Comparison of ENCODE assay signal across 7 mouse cellular contexts in genomic region chr1:36368112-36368968, GRCm38 (mm10). TPM values are rescaled to one million over a fixed set of nuclear protein-coding genes. Genes with fewer than 3 reads are reported as not detected.
DNase-seq lines count a peak whose midpoint lies in the region; ATAC-seq and TF ChIP-seq lines count a peak whose summit lies in the region.

No protein-coding gene starts in this region.

- no peaks in the 10 kb centered on the region for H3K27me3 ChIP-seq in embryonic facial prominence, embryonic 11.5 days (ENCODE audit: control insufficient read depth, insufficient read depth, low read length)
- no peaks in the 10 kb centered on the region for H3K27me3 ChIP-seq in heart, embryonic 12.5 days (replicated peaks)
- H3K27me3 ChIP-seq in kidney, embryonic 14.5 days (ENCODE audit: control insufficient read depth, insufficient read depth, low read length): no peaks in the 10 kb centered on the region
- no peaks in the 10 kb centered on the region for H3K27me3 ChIP-seq in neural tube, embryonic 15.5 days (replicated peaks)

- H3K4me2 ChIP-seq in embryonic facial prominence, embryonic 11.5 days (ENCODE audit: low read depth, low read length): peak overlapping the region; percentile 68
- peak overlapping the region; percentile 86 for H3K4me2 ChIP-seq in heart, embryonic 12.5 days
- peak overlapping the region; percentile 67 for H3K4me2 ChIP-seq in kidney, embryonic 14.5 days (replicated peaks; ENCODE audit: low read depth, low read length)
- H3K4me2 ChIP-seq in neural tube, embryonic 15.5 days: peak overlapping the region; percentile 64

- H3K36me3 ChIP-seq in embryonic facial prominence, embryonic 11.5 days (replicated peaks; ENCODE audit: control insufficient read depth, insufficient read depth, low read depth, low read length): peaks cover 11% of the 10 kb centered on the region
- peaks cover 26% of the 10 kb centered on the region for H3K36me3 ChIP-seq in heart, embryonic 12.5 days
- peaks cover 21% of the 10 kb centered on the region for H3K36me3 ChIP-seq in kidney, embryonic 14.5 days (ENCODE audit: control insufficient read depth, insufficient read depth, low read length)
- H3K36me3 ChIP-seq in neural tube, embryonic 15.5 days: peaks cover 10% of the 10 kb centered on the region

- ATAC-seq in embryonic facial prominence, embryonic 11.5 days (replicated peaks; ENCODE audit: insufficient number of reproducible peaks, low FRiP score, low TSS enrichment, low read depth): peak; percentile 82
- ATAC-seq in heart, embryonic 12.5 days (ENCODE audit: insufficient number of reproducible peaks, low FRiP score): peak; percentile 90
- peak; percentile 87 for ATAC-seq in kidney, embryonic 14.5 days (ENCODE audit: low FRiP score, low TSS enrichment)
- peak; percentile 72 for ATAC-seq in neural tube, embryonic 15.5 days (ENCODE audit: low FRiP score)

- H3K4me1 ChIP-seq in embryonic facial prominence, embryonic 11.5 days (ENCODE audit: control insufficient read depth, insufficient read depth, low read length): 0 out of 2 replicates have a peak, but pooled peaks cover 4% of the 10 kb centered on the region
- H3K4me1 ChIP-seq in heart, embryonic 12.5 days (replicated peaks): peaks cover 15% of the 10 kb centered on the region
- peaks cover 5% of the 10 kb centered on the region for H3K4me1 ChIP-seq in kidney, embryonic 14.5 days (ENCODE audit: control insufficient read depth, insufficient read depth, low read length)
- peaks cover 11% of the 10 kb centered on the region for H3K4me1 ChIP-seq in lung, adult 2 months (ENCODE audit: control insufficient read depth, insufficient read depth, low read length)
- peaks cover 18% of the 10 kb centered on the region for H3K4me1 ChIP-seq in neural tube, embryonic 15.5 days

- H3K4me3 ChIP-seq in embryonic facial prominence, embryonic 11.5 days (ENCODE audit: low read depth, low read length): peak overlapping the region; percentile 94
- peak overlapping the region; percentile 77 for H3K4me3 ChIP-seq in heart, embryonic 12.5 days
- H3K4me3 ChIP-seq in kidney, embryonic 14.5 days (ENCODE audit: low read length): peak overlapping the region; percentile 93
- H3K4me3 ChIP-seq in lung, adult 2 months (replicated peaks; ENCODE audit: extremely low read depth, low read depth, low read length): peak overlapping the region; percentile 73
- peak overlapping the region; percentile 80 for H3K4me3 ChIP-seq in neural tube, embryonic 15.5 days (replicated peaks)

- 5% methylated on average over 49 of the region's 55 CpGs for WGBS in embryonic facial prominence, embryonic 11.5 days
- 4% methylated on average over 53 of the region's 55 CpGs for WGBS in heart, embryonic 12.5 days
- WGBS in kidney, embryonic 14.5 days: 5% methylated on average over 38 of the region's 55 CpGs
- WGBS in lung, adult 2 months: 2% methylated on average over 55 of the region's 55 CpGs
- 6% methylated on average over 43 of the region's 55 CpGs for WGBS in neural tube, embryonic 15.5 days

- TF ChIP-seq CTCF in lung, adult 2 months (IDR thresholded peaks at IDR 0.05; ENCODE audit: insufficient read depth, low read length): no peak

- TF ChIP-seq POLR2A in lung, adult 2 months (IDR thresholded peaks at IDR 0.05; ENCODE audit: borderline replicate concordance, extremely low read depth, low read depth, low read length): no peak

- H3K9ac ChIP-seq in embryonic facial prominence, embryonic 11.5 days (replicated peaks; ENCODE audit: low read length): peak overlapping the region; percentile 97
- peak overlapping the region; percentile 97 for H3K9ac ChIP-seq in heart, embryonic 12.5 days
- H3K9ac ChIP-seq in kidney, embryonic 14.5 days (ENCODE audit: low read depth, low read length): peak overlapping the region; percentile 97
- peak overlapping the region; percentile 84 for H3K9ac ChIP-seq in neural tube, embryonic 15.5 days (replicated peaks)

- peak; percentile 26 to 53 for DNase-seq in CD8-positive naive resting alpha-beta T cell, adult 2 months (ENCODE audit: low read depth in 2 of 2, low spot score in 2 of 2)
- peak; percentile 59 for DNase-seq in R1 (ENCODE audit: low read depth, low spot score)
- DNase-seq in embryonic facial prominence, embryonic 11.5 days (ENCODE audit: low spot score): no peak
- DNase-seq in lung, adult 2 months: peak; percentile 15

- peak overlapping the region; percentile 67; the same call in 1 of the 2 replicates for H3K27ac ChIP-seq in embryonic facial prominence, embryonic 11.5 days (replicated peaks; ENCODE audit: low read depth, low read length)
- peak overlapping the region; percentile 65 for H3K27ac ChIP-seq in heart, embryonic 12.5 days (ENCODE audit: poor library complexity, severe bottlenecking)
- peak overlapping the region; percentile 74 for H3K27ac ChIP-seq in kidney, embryonic 14.5 days (ENCODE audit: low read depth, low read length)
- H3K27ac ChIP-seq in neural tube, embryonic 15.5 days (replicated peaks): peak overlapping the region; percentile 75

- H3K9me3 ChIP-seq in embryonic facial prominence, embryonic 11.5 days (replicated peaks; ENCODE audit: control insufficient read depth, low read length): no peaks in the 10 kb centered on the region
- no peaks in the 10 kb centered on the region for H3K9me3 ChIP-seq in heart, embryonic 12.5 days (replicated peaks)
- H3K9me3 ChIP-seq in kidney, embryonic 14.5 days (ENCODE audit: control insufficient read depth, low read length): no peaks in the 10 kb centered on the region
- no peaks in the 10 kb centered on the region for H3K9me3 ChIP-seq in neural tube, embryonic 15.5 days (replicated peaks)

RNA-seq across cellular contexts. Expression of gene Kansl3, which starts 0.6 kb away (rescaled TPM):
- polyA plus RNA-seq in embryonic facial prominence, embryonic 11.5 days (2014; fragmentation: Nextera tagmentation; extraction: Ambion mirVana): 27.4 and 32.6 TPM in 2 replicates
- polyA plus RNA-seq in heart, embryonic 12.5 days (2016; fragmentation: Nextera tagmentation; extraction: Ambion mirVana): 54.2 TPM in 2 replicates
- 30.2 and 46.2 TPM in 2 replicates for polyA plus RNA-seq in kidney, embryonic 14.5 days (2014; fragmentation: Nextera tagmentation; extraction: Ambion mirVana)
- 38.3 and 45.3 TPM in 2 replicates for polyA plus RNA-seq in lung, adult 2 months (2012; rRNA removed)
- 36.0 and 36.7 TPM in 2 replicates for polyA plus RNA-seq in neural tube, embryonic 15.5 days (2015; fragmentation: Nextera tagmentation; extraction: Ambion mirVana)

RNA-seq across cellular contexts. Expression of gene Fer1l5, which starts 3.8 kb away (rescaled TPM):
- 0.72 and 0.75 TPM in 2 replicates for polyA plus RNA-seq in embryonic facial prominence, embryonic 11.5 days (2014; fragmentation: Nextera tagmentation; extraction: Ambion mirVana)
- 1.2 and 1.3 TPM in 2 replicates for polyA plus RNA-seq in heart, embryonic 12.5 days (2016; fragmentation: Nextera tagmentation; extraction: Ambion mirVana)
- 0.43 and 0.65 TPM in 2 replicates for polyA plus RNA-seq in kidney, embryonic 14.5 days (2014; fragmentation: Nextera tagmentation; extraction: Ambion mirVana)
- polyA plus RNA-seq in lung, adult 2 months (2012; rRNA removed): 0.05 and 0.07 TPM in 2 replicates
- polyA plus RNA-seq in neural tube, embryonic 15.5 days (2015; fragmentation: Nextera tagmentation; extraction: Ambion mirVana): 1.8 and 2.0 TPM in 2 replicates
